Mouse (Mus musculus): Measurements from ENCODE around the gene Bank1. TPM values are rescaled to one million over a fixed set of nuclear protein-coding genes. Genes with fewer than 3 reads are reported as not detected.

Bank1 gene
- total RNA-seq, 2 experiments from 2014 or later: 1.6 TPM; not detected in 1

GRCm38 (mm10) chr3:136147166-136147565, 178.7 kb downstream of the Bank1 start:
- ATAC-seq (replicated peaks; ENCODE audit: low FRiP score, low TSS enrichment, poor library complexity, severe bottlenecking): no peak

- no peak for ATAC-seq (replicated peaks; ENCODE audit: low FRiP score, low TSS enrichment, poor library complexity, severe bottlenecking)
Measured at GRCm38 (mm10) chr3:136132013-136132412, 193.9 kb downstream of the Bank1 start.

GRCm38 (mm10) chr3:136115478-136116215, 210.2 kb downstream of the Bank1 start:
- no peak for ATAC-seq (replicated peaks; ENCODE audit: low FRiP score, low TSS enrichment, poor library complexity, severe bottlenecking)

- ATAC-seq (replicated peaks; ENCODE audit: low FRiP score, low TSS enrichment, poor library complexity, severe bottlenecking): no peak
Measured at GRCm38 (mm10) chr3:136109411-136110139, 216.3 kb downstream of the Bank1 start.

- no peak for ATAC-seq (replicated peaks; ENCODE audit: low FRiP score, low TSS enrichment, poor library complexity, severe bottlenecking)
Measured at GRCm38 (mm10) chr3:136106452-136106851, 219.4 kb downstream of the Bank1 start.

GRCm38 (mm10) chr3:136103339-136103738, 222.5 kb downstream of the Bank1 start:
- no peak for ATAC-seq (replicated peaks; ENCODE audit: low FRiP score, low TSS enrichment, poor library complexity, severe bottlenecking)

GRCm38 (mm10) chr3:136100973-136101500, 224.8 kb downstream of the Bank1 start:
- ATAC-seq (replicated peaks; ENCODE audit: low FRiP score, low TSS enrichment, poor library complexity, severe bottlenecking): no peak

- ATAC-seq (replicated peaks; ENCODE audit: low FRiP score, low TSS enrichment, poor library complexity, severe bottlenecking): peak; percentile 37
Measured at GRCm38 (mm10) chr3:136100292-136100691, 225.6 kb downstream of the Bank1 start.

GRCm38 (mm10) chr3:136086948-136087660, 238.8 kb downstream of the Bank1 start:
- no peak for ATAC-seq (replicated peaks; ENCODE audit: low FRiP score, low TSS enrichment, poor library complexity, severe bottlenecking)

- peak; percentile 66 for ATAC-seq (replicated peaks; ENCODE audit: low FRiP score, low TSS enrichment, poor library complexity, severe bottlenecking)
Measured at GRCm38 (mm10) chr3:136086431-136086830, 239.4 kb downstream of the Bank1 start.

GRCm38 (mm10) chr3:136085077-136085476, 240.8 kb downstream of the Bank1 start:
- ATAC-seq (replicated peaks; ENCODE audit: low FRiP score, low TSS enrichment, poor library complexity, severe bottlenecking): peak; percentile 47; the same call in 1 of the 2 replicates

- no peak for ATAC-seq (replicated peaks; ENCODE audit: low FRiP score, low TSS enrichment, poor library complexity, severe bottlenecking)
Measured at GRCm38 (mm10) chr3:136084066-136084465, 241.8 kb downstream of the Bank1 start.

- ATAC-seq (replicated peaks; ENCODE audit: low FRiP score, low TSS enrichment, poor library complexity, severe bottlenecking): no peak
Measured at GRCm38 (mm10) chr3:136081264-136081663, 244.6 kb downstream of the Bank1 start.

GRCm38 (mm10) chr3:136078535-136078934, 247.3 kb downstream of the Bank1 start:
- no peak for ATAC-seq (replicated peaks; ENCODE audit: low FRiP score, low TSS enrichment, poor library complexity, severe bottlenecking)

GRCm38 (mm10) chr3:136070394-136070793, 255.5 kb downstream of the Bank1 start:
- ATAC-seq (replicated peaks; ENCODE audit: low FRiP score, low TSS enrichment, poor library complexity, severe bottlenecking): no peak

GRCm38 (mm10) chr3:136061907-136062306, 264.0 kb downstream of the Bank1 start:
- ATAC-seq (replicated peaks; ENCODE audit: low FRiP score, low TSS enrichment, poor library complexity, severe bottlenecking): peak; percentile 97

GRCm38 (mm10) chr3:136050635-136051034, 275.2 kb downstream of the Bank1 start:
- peak; percentile 34; the same call in 1 of the 2 replicates for ATAC-seq (replicated peaks; ENCODE audit: low FRiP score, low TSS enrichment, poor library complexity, severe bottlenecking)

- ATAC-seq (replicated peaks; ENCODE audit: low FRiP score, low TSS enrichment, poor library complexity, severe bottlenecking): no peak
Measured at GRCm38 (mm10) chr3:136050215-136050614, 275.7 kb downstream of the Bank1 start.

GRCm38 (mm10) chr3:136048026-136048425, 277.8 kb downstream of the Bank1 start:
- no peak for ATAC-seq (replicated peaks; ENCODE audit: low FRiP score, low TSS enrichment, poor library complexity, severe bottlenecking)

- ATAC-seq (replicated peaks; ENCODE audit: low FRiP score, low TSS enrichment, poor library complexity, severe bottlenecking): no peak
Measured at GRCm38 (mm10) chr3:136045381-136045780, 280.5 kb downstream of the Bank1 start.

Data from megakaryocyte-erythroid progenitor cell, adult 5-6 weeks (primary cell).